16 mouse cellular contexts compared by ENCODE assay signal in genomic region chr13:112239239-112239638, GRCm38 (mm10). TPM values are rescaled to one million over a fixed set of nuclear protein-coding genes. Genes with fewer than 3 reads are reported as not detected.
"Had no signal": no experiment of that assay in that cellular context is flagged by ENCODE, and none has a peak within 500 bp of the region (broad histone marks: within the 10 kb centered on the region; RNA-seq: fewer than 3 reads in every experiment).

No protein-coding gene starts in this region.

- DNase-seq: cerebellum, adult 8-10 months; cerebellum, adult 9-10 months; cerebellum, adult 9-11 months; cerebellum, postnatal 25 days; cerebellum, postnatal 36 days; embryo, embryonic 11 days; forebrain, postnatal 0 days; gastrocnemius, adult 2 months; gastrocnemius, postnatal 10 days; gastrocnemius, postnatal 14 days; gastrocnemius, postnatal 25 days; gastrocnemius, postnatal 36 days; heart, adult 11 months; heart, adult 18-20 months; heart, adult 2 months had no signal

RNA-seq across cellular contexts. Expression of gene Ankrd55, which starts 49.0 kb away (rescaled TPM):
- total RNA-seq: common myeloid progenitor, adult 5-6 weeks; gastrocnemius, adult 2 months; gastrocnemius, postnatal 10 days; gastrocnemius, postnatal 25 days; gastrocnemius, postnatal 36 days had no signal
